Mouse (Mus musculus): Measurements from ENCODE around the gene Otub2.

Gene Otub2

GRCm38 (mm10) chr12:103388505-103389347 is at the start of gene Otub2:
TSS of gene Otub2 (plus strand) at chr12:103388682.
- peak; percentile 98 for DNase-seq

GRCm38 (mm10) chr12:103341212-103341611 is 47.3 kb upstream of the Otub2 start:
- no peak for DNase-seq

GRCm38 (mm10) chr12:103343456-103343855 is 45.0 kb upstream of the Otub2 start:
- DNase-seq, result no peak

GRCm38 (mm10) chr12:103344934-103345333 is 43.5 kb upstream of the Otub2 start:
- no peak for DNase-seq

GRCm38 (mm10) chr12:103346945-103347344 is 41.5 kb upstream of the Otub2 start:
- no peak for DNase-seq

GRCm38 (mm10) chr12:103347406-103347805 is 41.1 kb upstream of the Otub2 start:
- no peak for DNase-seq

- DNase-seq, result peak; percentile 88
Measured at GRCm38 (mm10) chr12:103348506-103348905, 40.0 kb upstream of the Otub2 start.

GRCm38 (mm10) chr12:103352735-103353134 is 35.7 kb upstream of the Otub2 start:
- no peak for DNase-seq

- peak; percentile 96 for DNase-seq
Measured at GRCm38 (mm10) chr12:103353538-103353937, 34.9 kb upstream of the Otub2 start.

GRCm38 (mm10) chr12:103355746-103356414 is 32.6 kb upstream of the Otub2 start, which contains the start of gene Asb2:
TSS of gene Asb2 (minus strand) at chr12:103356001.
- peak; percentile 21 for DNase-seq

- DNase-seq, result no peak
Measured at GRCm38 (mm10) chr12:103356415-103356748, 32.1 kb upstream of the Otub2 start.

- no peak for DNase-seq
Measured at GRCm38 (mm10) chr12:103358216-103358615, 30.3 kb upstream of the Otub2 start.

- DNase-seq, result peak; percentile 47
Measured at GRCm38 (mm10) chr12:103358951-103359801, 29.3 kb upstream of the Otub2 start.

- DNase-seq, result no peak
Measured at GRCm38 (mm10) chr12:103360812-103361211, 27.7 kb upstream of the Otub2 start.

- DNase-seq, result no peak
Measured at GRCm38 (mm10) chr12:103361539-103362307, 26.8 kb upstream of the Otub2 start.

GRCm38 (mm10) chr12:103362336-103362735 is 26.1 kb upstream of the Otub2 start:
- no peak for DNase-seq

- no peak for DNase-seq
Measured at GRCm38 (mm10) chr12:103367171-103367570, 21.3 kb upstream of the Otub2 start.

GRCm38 (mm10) chr12:103367620-103368325 is 20.7 kb upstream of the Otub2 start:
- peak; percentile 89 for DNase-seq

- DNase-seq, result no peak
Measured at GRCm38 (mm10) chr12:103368326-103368669, 20.2 kb upstream of the Otub2 start.

GRCm38 (mm10) chr12:103368777-103369176 is 19.7 kb upstream of the Otub2 start:
- no peak for DNase-seq

- no peak for DNase-seq
Measured at GRCm38 (mm10) chr12:103370861-103371260, 17.6 kb upstream of the Otub2 start.

GRCm38 (mm10) chr12:103371711-103372110 is 16.8 kb upstream of the Otub2 start:
- DNase-seq, result peak; percentile 76

All from retina, postnatal 1 day (tissue).